Mouse (Mus musculus): Measurements from ENCODE around the gene Unc79.
A peak's percentile ranks its signal among the peaks of the same experiment; 100 is the strongest.

The Unc79 gene

DNA sequence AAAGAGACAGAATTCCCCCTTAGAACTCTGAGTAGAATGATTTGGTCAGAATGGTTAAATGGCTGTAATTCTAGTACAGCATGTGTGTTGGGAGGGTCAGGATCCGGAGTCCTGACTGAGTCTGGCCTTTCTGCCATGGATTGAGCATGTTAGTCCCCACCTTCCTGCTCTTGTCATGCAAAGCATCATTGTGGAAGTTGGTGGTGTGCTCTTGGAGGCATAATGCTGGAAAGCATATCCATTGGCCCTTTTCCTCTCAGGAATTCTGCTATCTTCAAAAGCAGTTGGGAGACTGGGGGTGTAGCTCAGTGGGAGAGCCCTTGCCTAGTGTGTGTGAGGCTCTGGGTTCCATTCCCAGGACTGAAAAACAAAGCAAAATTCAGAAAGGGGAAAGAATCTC is 175.2 kb downstream of the Unc79 start:
- no peak for DNase-seq (ENCODE audit: low spot score in 2 of 2)

GRCm38 (mm10) chr12:103128914-103129313 is 180.3 kb downstream of the Unc79 start:
- no peak for DNase-seq (ENCODE audit: low spot score in 2 of 2)

- DNase-seq (ENCODE audit: low spot score in 2 of 2), result no peak
These were observed 181.0 kb downstream of the Unc79 start for GRCm38 (mm10) chr12:103129395-103130248.

DNA sequence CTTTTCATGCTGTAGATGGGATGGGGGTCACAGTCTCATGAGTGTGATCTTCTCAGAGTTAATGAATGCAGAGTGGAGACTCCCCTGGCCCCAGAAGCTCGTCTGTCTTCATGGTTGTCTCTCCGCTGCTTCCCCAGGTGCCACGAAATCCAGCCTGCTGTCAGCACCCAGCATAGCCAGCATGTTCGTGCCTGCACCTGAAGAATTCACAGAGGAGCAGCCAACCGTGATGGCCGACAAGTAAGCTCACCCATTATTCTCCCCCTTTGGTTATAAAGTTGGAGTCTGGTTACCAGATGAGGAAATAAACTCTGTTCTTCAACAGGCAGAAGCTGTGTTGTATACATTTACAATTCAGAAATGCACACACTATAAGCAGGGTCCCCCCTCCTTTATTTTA is 182.8 kb downstream of the Unc79 start:
- DNase-seq (ENCODE audit: low spot score in 2 of 2), result no peak

DNA sequence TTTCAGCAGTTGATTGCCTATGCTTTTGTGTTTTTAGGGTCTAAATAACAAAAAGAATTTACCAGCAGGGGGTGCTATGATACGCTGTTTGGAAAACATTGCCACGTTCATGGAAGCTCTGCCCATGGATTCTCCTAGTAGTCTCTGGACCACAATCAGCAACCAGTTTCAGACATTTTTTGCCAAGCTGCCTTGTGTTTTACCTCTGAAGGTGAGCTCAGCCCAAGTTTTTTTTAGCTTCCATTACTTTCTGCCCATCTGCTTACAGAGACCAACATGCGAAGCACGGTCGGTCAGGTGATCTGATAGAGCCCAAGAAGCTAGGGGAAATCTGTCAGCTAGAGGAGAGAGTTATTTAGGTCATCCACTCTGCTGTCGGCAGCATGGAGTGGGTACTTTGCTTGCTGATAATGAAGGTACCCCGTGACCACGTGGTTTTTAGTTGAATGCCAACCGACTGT is 193.9 kb downstream of the Unc79 start:
- DNase-seq (ENCODE audit: low spot score in 2 of 2), result peak; percentile 31 to 57

DNA sequence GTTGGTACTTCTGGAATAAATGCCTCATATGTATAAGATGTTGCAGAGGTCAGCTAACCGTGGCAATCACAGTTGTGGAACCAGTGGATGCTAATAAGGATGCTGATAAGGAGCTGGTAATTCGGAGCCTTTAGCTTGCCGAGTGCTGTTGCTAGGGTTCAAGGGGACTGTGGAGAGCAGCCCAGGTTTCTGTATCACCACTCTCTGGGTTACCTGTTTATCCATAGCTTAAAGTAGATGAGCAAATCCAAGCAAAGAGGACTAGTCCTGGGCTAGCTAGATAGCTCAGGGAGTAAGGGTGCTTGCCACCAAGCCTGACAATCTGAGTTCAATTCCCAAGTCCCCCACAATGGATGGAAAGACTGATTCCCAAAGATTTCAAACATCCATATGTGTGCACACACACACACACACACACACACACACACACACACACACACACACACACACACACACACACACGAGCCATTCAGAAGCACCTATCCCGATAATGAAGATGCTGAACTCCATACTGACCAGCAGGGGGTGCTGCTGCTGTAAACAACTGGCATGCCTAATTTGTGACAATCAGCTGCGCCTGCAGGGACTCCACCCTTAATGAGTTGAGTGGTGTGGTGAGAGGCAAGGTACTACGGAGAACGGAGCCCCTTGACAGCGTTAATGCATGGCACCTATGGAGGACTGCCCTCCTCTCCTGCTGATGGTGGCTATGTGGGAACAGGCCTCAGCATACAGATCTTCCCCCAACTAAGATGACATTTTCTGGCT is 195.3 kb downstream of the Unc79 start:
- peak; percentile 39 to 63 for DNase-seq (ENCODE audit: low spot score in 2 of 2)

DNA sequence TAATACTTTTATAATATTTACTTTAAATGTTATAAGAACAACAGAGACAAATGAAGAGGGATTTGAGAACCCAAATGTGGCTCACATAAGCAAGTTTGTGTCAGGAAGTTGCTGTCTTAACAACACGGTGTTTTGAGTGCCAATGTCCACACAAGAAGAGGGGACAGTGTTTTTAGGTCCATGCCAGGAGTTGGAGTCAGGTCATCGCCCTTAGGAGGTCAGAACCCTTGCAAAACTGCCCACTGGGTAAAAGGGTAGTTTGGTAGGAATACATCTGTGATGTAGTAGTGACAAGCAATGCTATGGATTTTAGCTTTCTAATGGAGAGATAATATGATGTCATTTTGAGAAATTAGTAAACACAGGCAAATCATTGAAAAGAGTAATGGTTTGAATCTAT is 201.6 kb downstream of the Unc79 start:
- DNase-seq (ENCODE audit: low spot score in 2 of 2), result no peak

GRCm38 (mm10) chr12:103154927-103155326 is 206.3 kb downstream of the Unc79 start:
- no peak for DNase-seq (ENCODE audit: low spot score in 2 of 2)

- DNase-seq (ENCODE audit: low spot score in 2 of 2), result no peak
These were observed 206.7 kb downstream of the Unc79 start for GRCm38 (mm10) chr12:103155406-103155805.

GRCm38 (mm10) chr12:103157129-103157910 is 208.7 kb downstream of the Unc79 start:
- DNase-seq (ENCODE audit: low spot score in 2 of 2), result no peak

GRCm38 (mm10) chr12:103159016-103159415 is 210.4 kb downstream of the Unc79 start:
- peak; percentile 35 to 42 for DNase-seq (ENCODE audit: low spot score in 2 of 2)

DNA sequence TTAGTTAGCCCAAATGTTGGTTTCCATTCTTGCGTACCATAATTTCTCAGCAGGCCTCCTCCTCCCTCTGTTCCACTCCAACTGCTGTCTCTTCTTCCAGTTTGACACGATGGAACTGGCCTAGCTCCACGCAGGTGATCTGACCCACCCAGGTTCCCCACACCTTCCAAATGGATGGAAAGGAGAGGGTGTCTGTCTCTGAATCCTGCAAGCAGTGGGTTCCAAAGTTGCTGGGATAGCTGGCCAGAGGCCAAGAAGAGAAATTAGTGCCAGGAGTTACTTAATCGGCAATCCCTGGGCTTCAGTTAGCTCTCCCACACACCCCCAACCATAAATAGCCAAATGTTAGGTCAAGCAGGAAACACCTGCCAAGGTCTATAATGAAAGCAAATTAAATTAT is 212.1 kb downstream of the Unc79 start:
- DNase-seq (ENCODE audit: low spot score in 2 of 2), result no peak

- DNase-seq (ENCODE audit: low spot score in 2 of 2), result no peak
These were observed 214.9 kb downstream of the Unc79 start for GRCm38 (mm10) chr12:103163596-103163995.

- DNase-seq (ENCODE audit: low spot score in 2 of 2), result no peak
These were observed 215.7 kb downstream of the Unc79 start for GRCm38 (mm10) chr12:103164101-103165030.

DNA sequence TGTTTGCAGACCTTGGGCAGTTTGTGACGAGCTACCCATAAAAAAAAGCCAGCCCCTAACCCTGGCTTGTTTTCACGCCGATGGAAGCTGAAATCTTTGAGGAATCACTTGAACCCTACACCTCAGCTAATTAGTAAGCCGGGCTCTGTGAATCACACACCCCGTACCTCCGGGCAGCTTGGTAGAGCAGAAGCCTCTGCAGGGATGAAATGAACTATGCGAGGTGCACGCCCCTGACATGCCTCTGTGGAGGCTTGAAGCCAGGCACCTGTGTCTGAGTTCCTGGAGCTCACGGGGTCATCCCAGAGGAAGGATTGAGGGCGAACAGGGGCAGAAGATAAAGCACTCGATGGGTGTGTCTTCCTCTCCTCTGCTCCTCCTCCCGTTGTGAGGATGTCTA is 220.2 kb downstream of the Unc79 start:
- DNase-seq (ENCODE audit: low spot score in 2 of 2), result no peak

DNA sequence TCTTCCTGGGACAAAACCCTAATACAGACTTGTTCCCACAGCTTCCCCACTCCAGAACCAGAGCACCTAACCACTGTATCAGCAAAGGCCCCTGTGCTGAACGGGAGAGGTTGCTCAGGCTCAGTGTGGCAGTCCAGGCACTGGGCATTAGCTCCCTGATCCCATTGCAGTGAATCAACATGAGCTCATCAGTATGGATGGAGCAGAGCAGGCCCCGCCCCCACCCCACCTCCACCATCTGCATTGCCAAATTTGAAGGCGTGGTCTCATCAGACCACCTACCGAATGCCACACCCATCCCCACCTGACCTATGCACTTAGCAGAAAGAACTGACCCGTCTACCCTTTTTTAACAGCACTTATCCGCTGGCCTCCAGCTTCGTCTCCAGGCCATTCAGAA is 234.4 kb downstream of the Unc79 start:
- no peak for DNase-seq (ENCODE audit: low spot score in 2 of 2)

GRCm38 (mm10) chr12:103187020-103187419 is 238.4 kb downstream of the Unc79 start:
- no peak for DNase-seq (ENCODE audit: low spot score in 2 of 2)

DNA sequence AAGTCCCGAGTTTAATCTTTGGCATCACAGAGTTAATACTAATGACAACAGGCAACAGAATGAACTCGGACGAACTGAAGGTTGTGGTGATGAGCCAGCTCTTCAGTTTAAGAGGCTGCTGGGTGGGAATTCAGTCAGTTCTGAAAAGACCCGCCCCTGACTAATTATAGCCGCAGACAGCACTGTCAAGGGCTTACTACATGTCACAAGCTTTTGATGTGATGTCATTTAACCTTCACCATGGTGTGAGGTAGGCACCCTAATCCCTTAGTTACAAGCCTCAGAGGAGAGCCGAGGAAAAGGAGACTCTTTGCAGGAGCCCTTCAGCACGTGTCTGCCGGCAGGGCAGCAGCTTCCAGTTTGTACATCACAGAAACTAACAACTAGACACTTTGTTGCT is 239.6 kb downstream of the Unc79 start:
- no peak for DNase-seq (ENCODE audit: low spot score in 2 of 2)

- DNase-seq (ENCODE audit: low spot score in 2 of 2), result peak; percentile 78 to 81
These were observed 241.1 kb downstream of the Unc79 start for GRCm38 (mm10) chr12:103189771-103190170.

DNA sequence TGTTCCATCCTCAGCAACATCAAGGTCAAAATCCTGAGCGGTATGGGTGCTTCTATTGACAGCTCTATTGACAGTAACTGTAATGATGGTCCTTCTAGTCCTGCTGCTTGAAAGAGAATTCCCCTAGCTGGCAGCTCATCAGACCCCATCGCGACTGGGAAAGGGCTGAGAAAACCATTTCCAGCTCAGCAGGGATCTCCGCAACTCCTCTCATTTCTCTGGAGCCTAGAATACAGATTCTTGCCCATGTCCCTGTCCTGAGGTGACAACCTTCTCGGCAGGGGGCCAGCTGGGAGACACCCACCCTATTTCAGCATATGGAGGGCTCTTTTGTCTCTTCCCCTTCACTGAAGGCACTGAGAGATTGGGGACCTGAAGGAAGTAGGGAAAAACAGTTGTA is 244.3 kb downstream of the Unc79 start:
- DNase-seq (ENCODE audit: low spot score in 2 of 2), result no peak

Data from right cerebral cortex, adult 2 months (tissue).